Mouse (Mus musculus) lung, postnatal 0 days (tissue): ENCODE measurements around the gene Igsf8.

Experiments
- CTCF ChIP-seq: IDR thresholded peaks from 2 replicates; pipeline ENCODE4 v1.5.1; 2016; ENCODE audit warnings: antibody characterized with exemption, mild to moderate bottlenecking
- EP300 ChIP-seq: IDR thresholded peaks from 2 replicates; pipeline ENCODE4 v1.6.1; 2016; ENCODE audit warnings: antibody characterized with exemption, mild to moderate bottlenecking, control low read depth

DNA sequence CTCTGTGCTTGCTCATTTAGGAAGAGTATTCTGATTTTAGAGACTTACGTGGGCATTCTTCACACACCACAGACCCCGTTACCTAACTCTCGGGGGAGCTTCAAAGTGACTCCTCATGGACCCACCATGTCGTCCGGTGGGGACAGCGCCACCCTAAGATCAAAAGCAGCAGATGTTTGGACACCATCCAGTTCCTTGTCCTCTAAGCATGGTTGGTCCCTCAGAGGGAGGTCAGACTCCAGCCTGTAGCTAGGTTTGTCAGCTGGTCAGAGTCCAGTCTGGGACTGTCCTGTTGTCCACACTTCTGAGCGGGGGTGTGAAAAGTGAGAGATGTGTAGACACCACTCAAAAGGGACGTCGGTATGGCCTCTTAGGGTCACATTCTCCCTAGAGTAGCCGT is 85.3 kb downstream of the Igsf8 start:
- no peak for TF ChIP-seq CTCF
- TF ChIP-seq EP300 = no peak
